Mouse (Mus musculus): Measurements from ENCODE around the gene Fam240a. TPM values are rescaled to one million over a fixed set of nuclear protein-coding genes. Genes with fewer than 3 reads are reported as not detected.
A peak's percentile ranks its signal among the peaks of the same experiment; 100 is the strongest.

Fam240a gene
- polyA plus RNA-seq, 1 experiment = not detected

DNA sequence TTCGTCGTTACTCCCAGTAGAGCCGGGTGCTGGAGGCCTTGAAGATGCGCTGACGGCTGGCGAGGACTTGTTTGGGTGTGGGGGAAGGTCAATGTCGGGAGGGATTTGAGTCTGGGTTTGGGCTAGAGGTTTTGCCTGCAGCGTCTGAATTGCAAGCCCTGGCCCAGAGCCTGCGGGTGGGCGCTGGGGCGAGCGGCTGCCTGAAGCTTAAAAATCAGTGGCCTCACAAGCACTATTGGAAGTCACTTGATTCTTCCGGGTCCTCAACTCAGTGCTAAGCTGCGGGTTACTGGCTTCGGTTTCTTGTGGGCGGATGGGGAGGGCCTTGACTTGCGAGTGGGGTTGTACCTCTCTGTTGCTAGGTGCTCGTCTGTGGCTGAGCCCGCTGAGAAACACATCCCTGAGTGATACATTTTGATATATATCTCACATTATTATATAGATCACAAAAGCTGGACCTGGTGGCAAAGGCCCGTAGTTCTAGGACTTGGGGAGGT, 29.9 kb upstream of the Fam240a start:
- no peak overlapping the region for H3K27ac ChIP-seq (ENCODE audit: insufficient read depth, low read depth, low read length)
- no peaks in the 10 kb centered on the region for H3K4me1 ChIP-seq (ENCODE audit: control insufficient read depth, insufficient read depth, low read length)
- no peak overlapping the region for H3K4me3 ChIP-seq (ENCODE audit: insufficient read depth, low read length)
- no peak for TF ChIP-seq POLR2A (IDR thresholded peaks at IDR 0.05; ENCODE audit: borderline replicate concordance, low read depth, low read length)
- no peak for TF ChIP-seq CTCF (IDR thresholded peaks at IDR 0.05; ENCODE audit: low read depth, low read length)

DNA sequence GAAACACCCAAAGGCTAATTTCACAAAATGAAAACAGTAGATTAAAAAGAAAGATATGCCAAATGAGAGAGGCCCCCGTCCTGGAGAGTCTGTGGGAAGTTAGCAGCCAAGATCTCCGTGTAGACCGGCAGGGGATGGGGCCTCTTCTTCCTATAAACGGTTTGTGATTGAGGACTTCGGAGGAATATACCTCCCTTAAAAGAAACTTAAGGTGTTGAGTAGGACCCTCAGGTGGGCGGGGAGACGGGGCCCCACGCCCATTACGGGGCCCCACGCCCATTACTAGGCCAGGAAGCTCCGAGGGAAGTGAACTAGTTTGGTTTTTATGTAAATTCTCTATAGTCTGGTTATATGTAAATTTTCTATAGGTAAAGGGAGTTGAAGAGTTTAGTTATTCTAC, 29.3 kb upstream of the Fam240a start, which contains the start of gene Tdgf1:
TSS of gene Tdgf1 (minus strand) at position 233 of the 400 bp plus-strand sequence.
- Histone ChIP-seq H3K27ac (ENCODE audit: insufficient read depth, low read depth, low read length) (no peak within 1 kb of the TSS), H3K4me3 (ENCODE audit: insufficient read depth, low read length) (no peak within 1 kb of the TSS)

DNA sequence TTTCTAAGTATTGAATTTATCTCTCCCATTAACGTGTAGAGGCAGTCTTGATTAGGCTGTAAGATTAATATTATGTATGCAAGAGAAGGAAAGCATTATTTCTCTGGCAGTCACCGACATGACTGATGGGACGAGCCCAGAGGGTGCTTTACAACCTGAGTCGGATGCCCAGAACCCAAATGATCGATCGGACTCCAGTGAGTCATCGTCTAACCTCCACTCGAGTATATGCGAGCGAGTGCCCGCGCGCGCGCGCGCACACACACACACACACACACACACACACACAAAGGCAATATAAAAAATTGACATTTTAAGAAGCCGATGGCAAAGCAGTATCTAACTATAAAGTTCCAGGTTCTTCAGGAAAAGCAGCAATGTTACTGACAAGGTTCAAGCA, 28.7 kb upstream of the Fam240a start:
- Histone ChIP-seq H3K4me1 (ENCODE audit: control insufficient read depth, insufficient read depth, low read length) (no peaks in the 10 kb centered on the region), H3K27ac (ENCODE audit: insufficient read depth, low read depth, low read length) (no peak overlapping the region), H3K4me3 (ENCODE audit: insufficient read depth, low read length) (no peak overlapping the region)
- TF ChIP-seq CTCF (IDR thresholded peaks at IDR 0.05; ENCODE audit: low read depth, low read length) = no peak

More for the DNA sequence above, 29.3 kb upstream of the Fam240a start, which contains the start of gene Tdgf1:
- no peaks in the 10 kb centered on the region for H3K4me1 ChIP-seq (ENCODE audit: control insufficient read depth, insufficient read depth, low read length)
- no peak for TF ChIP-seq POLR2A (IDR thresholded peaks at IDR 0.05; ENCODE audit: borderline replicate concordance, low read depth, low read length)
- no peak for TF ChIP-seq CTCF (IDR thresholded peaks at IDR 0.05; ENCODE audit: low read depth, low read length)

DNA sequence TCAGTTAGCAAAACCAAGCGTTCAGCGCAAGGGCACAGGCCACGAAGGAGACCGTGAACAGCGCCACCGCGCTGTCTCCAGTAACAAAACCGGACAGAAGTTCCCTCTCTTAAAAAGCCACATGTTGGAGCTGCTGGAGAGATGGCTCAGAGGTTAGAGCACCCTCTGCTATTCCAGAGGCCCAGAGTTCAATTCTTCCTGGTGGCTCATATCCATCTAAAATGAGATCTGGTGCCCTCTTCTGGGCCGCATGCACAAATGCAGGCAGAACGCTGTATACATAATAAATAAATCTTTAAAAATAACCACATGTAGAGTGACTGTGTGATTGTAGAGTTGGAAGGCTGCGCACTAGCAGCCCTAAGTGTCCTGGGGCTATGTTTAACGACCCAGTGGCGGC, 27.6 kb upstream of the Fam240a start:
- Histone ChIP-seq H3K4me3 (ENCODE audit: insufficient read depth, low read length) (no peak overlapping the region), H3K27ac (ENCODE audit: insufficient read depth, low read depth, low read length) (no peak overlapping the region), H3K4me1 (ENCODE audit: control insufficient read depth, insufficient read depth, low read length) (no peaks in the 10 kb centered on the region)
- TF ChIP-seq POLR2A (IDR thresholded peaks at IDR 0.05; ENCODE audit: borderline replicate concordance, low read depth, low read length) = no peak
- TF ChIP-seq CTCF (IDR thresholded peaks at IDR 0.05; ENCODE audit: low read depth, low read length) = peak; percentile 34; the same call in 1 of the 2 replicates

DNA sequence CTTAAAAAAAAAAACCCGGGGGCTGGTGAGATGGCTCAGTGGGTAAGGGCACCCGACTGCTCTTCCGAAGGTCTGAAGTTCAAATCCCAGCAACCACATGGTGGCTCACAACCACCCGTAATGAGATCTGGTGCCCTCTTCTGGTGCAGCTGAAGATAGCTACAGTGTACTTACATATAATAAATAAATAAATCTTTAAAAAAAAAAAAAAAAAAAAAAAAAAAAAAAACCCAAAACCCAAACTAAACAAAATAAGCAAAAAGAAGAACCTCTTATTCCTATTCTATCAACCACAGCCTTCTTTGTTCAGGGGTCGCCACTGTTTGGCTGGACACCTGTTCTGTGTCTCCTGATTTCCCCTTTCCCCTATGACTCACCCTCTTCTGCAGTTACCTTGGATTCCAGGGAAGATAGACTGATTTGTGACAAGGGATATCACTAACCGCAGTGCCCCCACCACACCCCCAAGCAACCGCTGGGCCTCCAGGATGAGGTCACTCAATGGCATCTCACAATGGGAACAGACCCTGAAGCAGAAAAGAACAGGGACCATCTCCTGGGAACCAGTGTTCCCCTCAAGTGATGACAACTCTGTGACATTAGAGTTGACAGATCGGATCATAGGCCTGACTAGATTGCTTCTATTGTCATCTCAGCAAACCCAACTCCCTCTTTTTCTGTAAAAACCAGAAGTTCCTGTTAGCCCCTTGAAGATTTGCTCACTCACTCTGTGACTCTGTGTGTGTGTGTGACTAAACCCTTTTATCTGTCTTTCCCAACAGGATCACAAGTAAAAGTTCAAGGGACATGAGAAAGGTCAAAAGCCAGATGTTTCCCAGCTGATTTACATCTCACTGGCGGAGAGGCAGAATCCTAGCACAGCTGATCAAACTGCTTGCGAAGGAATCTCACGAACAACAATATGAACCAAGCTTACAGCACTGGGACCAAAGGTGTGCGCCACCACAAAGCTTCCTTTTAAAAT, 21.1 kb upstream of the Fam240a start:
- Histone ChIP-seq H3K4me1 (ENCODE audit: control insufficient read depth, insufficient read depth, low read length) (peaks cover 3% of the 10 kb centered on the region), H3K27ac (ENCODE audit: insufficient read depth, low read depth, low read length) (no peak overlapping the region)
- TF ChIP-seq CTCF (IDR thresholded peaks at IDR 0.05; ENCODE audit: low read depth, low read length) (no peak), POLR2A (IDR thresholded peaks at IDR 0.05; ENCODE audit: borderline replicate concordance, low read depth, low read length) (no peak)

DNA sequence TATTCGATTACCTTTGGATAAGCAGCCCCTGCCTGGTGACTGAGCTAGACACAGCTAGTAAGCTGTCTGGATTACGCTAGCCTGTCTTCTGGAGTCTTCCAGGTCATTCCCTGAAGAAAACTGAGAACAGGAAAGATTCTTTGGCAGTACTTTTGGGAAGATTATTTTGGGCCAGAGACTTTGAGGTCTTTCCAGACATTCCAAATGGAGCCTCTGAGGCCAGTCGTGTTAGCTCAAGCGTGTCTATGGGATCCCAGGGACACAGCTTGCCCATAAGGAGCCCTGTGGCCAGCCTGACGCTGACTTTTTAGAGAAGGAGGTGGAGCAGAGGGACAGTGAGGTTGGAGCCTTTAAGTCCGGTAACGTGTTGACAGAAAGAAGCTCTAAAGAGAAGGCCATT, 19.3 kb upstream of the Fam240a start:
- Histone ChIP-seq H3K4me1 (ENCODE audit: control insufficient read depth, insufficient read depth, low read length) (peaks cover 3% of the 10 kb centered on the region), H3K4me3 (ENCODE audit: insufficient read depth, low read length) (no peak overlapping the region), H3K27ac (ENCODE audit: insufficient read depth, low read depth, low read length) (no peak overlapping the region)
- TF ChIP-seq POLR2A (IDR thresholded peaks at IDR 0.05; ENCODE audit: borderline replicate concordance, low read depth, low read length) (no peak), CTCF (IDR thresholded peaks at IDR 0.05; ENCODE audit: low read depth, low read length) (no peak)

More for the DNA sequence above, 21.1 kb upstream of the Fam240a start:
- H3K4me3 ChIP-seq (ENCODE audit: insufficient read depth, low read length) = no peak overlapping the region

DNA sequence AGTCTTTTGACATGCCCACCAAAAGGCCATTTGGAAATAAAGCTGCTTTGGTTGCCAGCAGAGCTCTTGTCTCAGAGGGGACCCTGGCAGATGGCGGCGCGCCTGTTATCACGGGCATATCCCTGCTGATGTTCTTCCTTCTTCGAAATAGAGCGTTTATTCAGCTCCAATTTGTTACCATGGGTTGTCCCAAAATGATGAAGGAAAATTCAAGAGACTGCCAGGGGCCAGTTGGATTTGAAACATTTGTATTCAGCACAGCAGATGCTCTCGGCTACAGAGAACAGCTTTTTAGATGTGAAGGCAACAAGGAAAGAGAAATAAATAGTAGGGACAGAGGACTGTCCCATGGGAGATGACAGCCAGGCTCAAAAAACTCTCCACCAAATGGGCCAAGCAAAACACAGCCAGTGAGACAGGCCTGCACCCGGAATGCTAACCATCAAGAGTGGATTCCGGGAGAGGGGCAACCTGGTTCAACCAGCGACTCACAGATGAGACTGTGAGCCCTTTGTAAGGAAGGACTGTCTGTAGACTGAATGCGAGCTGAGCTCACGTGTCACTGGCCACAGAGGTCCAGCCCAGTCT, 17.3 kb upstream of the Fam240a start:
- H3K4me1 ChIP-seq (ENCODE audit: control insufficient read depth, insufficient read depth, low read length) = peaks cover 3% of the 10 kb centered on the region
- TF ChIP-seq CTCF (IDR thresholded peaks at IDR 0.05; ENCODE audit: low read depth, low read length) = no peak
- no peak for TF ChIP-seq POLR2A (IDR thresholded peaks at IDR 0.05; ENCODE audit: borderline replicate concordance, low read depth, low read length)
- H3K4me3 ChIP-seq (ENCODE audit: insufficient read depth, low read length) = no peak overlapping the region
- H3K27ac ChIP-seq (ENCODE audit: insufficient read depth, low read depth, low read length) = no peak overlapping the region

DNA sequence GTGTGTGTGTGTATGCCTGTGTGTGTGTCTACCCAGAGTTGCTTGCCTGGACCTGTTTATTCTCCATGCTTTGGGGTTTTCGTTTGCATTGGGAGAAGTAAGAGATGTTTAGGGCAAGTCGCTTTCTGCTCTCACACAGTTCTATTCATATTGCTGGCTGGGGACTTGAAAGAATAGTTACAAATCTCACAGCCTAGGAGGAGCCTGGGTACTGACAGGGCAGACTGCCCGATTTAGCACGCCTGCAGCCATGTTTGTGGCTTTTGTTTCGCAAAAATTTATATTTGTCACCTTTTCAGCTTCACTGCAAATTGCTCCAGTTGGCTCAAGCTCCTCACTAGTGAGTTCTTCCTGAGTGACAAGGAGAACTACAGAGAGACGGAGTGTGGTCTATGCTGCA, 14.9 kb upstream of the Fam240a start:
- no peak overlapping the region for H3K4me3 ChIP-seq (ENCODE audit: insufficient read depth, low read length)
- no peaks in the 10 kb centered on the region for H3K4me1 ChIP-seq (ENCODE audit: control insufficient read depth, insufficient read depth, low read length)
- no peak for TF ChIP-seq POLR2A (IDR thresholded peaks at IDR 0.05; ENCODE audit: borderline replicate concordance, low read depth, low read length)
- no peak for TF ChIP-seq CTCF (IDR thresholded peaks at IDR 0.05; ENCODE audit: low read depth, low read length)
- H3K27ac ChIP-seq (ENCODE audit: insufficient read depth, low read depth, low read length) = no peak overlapping the region

DNA sequence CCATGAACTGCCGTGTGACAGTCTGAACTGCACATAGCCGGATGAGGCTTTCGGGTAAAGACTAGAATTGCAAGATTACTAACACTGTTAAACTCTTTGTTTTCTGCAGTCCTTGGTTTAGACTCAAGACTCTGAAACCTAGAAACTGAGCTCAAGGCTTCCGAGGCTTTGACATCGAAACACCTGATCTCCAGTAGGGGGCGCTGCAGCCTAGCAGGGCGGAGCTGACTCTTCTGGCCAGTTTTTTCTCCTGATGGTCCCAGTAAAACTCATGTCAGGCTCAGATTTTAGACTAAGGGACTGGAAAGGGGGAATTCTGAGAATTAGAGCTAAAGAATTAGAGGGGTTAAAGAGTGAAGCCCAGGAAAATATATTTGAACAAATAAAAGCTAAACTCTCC, 6.1 kb upstream of the Fam240a start:
- Histone ChIP-seq H3K27ac (ENCODE audit: insufficient read depth, low read depth, low read length) (no peak overlapping the region), H3K4me1 (ENCODE audit: control insufficient read depth, insufficient read depth, low read length) (no peaks in the 10 kb centered on the region), H3K4me3 (ENCODE audit: insufficient read depth, low read length) (no peak overlapping the region)
- TF ChIP-seq POLR2A (IDR thresholded peaks at IDR 0.05; ENCODE audit: borderline replicate concordance, low read depth, low read length) (no peak), CTCF (IDR thresholded peaks at IDR 0.05; ENCODE audit: low read depth, low read length) (peak; percentile 94)
